Mouse (Mus musculus) bone marrow, adult 2 months (tissue): ENCODE results near the gene Gm11037. TPM values are rescaled to one million over a fixed set of nuclear protein-coding genes. Genes with fewer than 3 reads are reported as not detected.
"Not testable (repeated sequence)": the region's sequence is repeated elsewhere in the genome, so short reads cannot be mapped to it uniquely, and the experiment has no call there.

ENCODE experiments used
- H3K27ac ChIP-seq: fragments of 200-500 bp; 2 replicates; pipeline ENCODE4 v1.5.1; 2012; ENCODE audit warnings: low read depth, mild to moderate bottlenecking, control low read depth, inconsistent platforms, low read length; ENCODE audit not compliant: control insufficient read depth, poor library complexity, insufficient read depth
- H3K4me1 ChIP-seq: fragments of 200-500 bp; 2 replicates; pipeline ENCODE4 v1.6.1; 2011; ENCODE audit warnings: low read length; ENCODE audit not compliant: control insufficient read depth, insufficient read depth
- H3K4me3 ChIP-seq: fragments of 200-500 bp; replicated peaks from 2 replicates; pipeline ENCODE3; 2011; ENCODE audit warnings: mild to moderate bottlenecking, low read depth, low read length, control low read depth; ENCODE audit not compliant: control insufficient read depth
- CTCF ChIP-seq: fragments of 200-500 bp; IDR thresholded peaks from 2 replicates; pipeline ENCODE4 v1.5.1; 2011; ENCODE audit warnings: low read length, control low read depth; ENCODE audit not compliant: control insufficient read depth, insufficient read depth
- POLR2A ChIP-seq: fragments of 200-500 bp; IDR thresholded peaks from 2 replicates; pipeline ENCODE4 v1.6.1; 2011; ENCODE audit warnings: low read depth, mild to moderate bottlenecking, control low read depth, low read length, borderline replicate concordance; ENCODE audit not compliant: control insufficient read depth
- WGBS: fragments of 180-500 bp; shearing (Covaris S2); methylation state at CpG from one replicate; pipeline ENCODE4 v1.1.7; 2018; 5-methylcytosine and 5-hydroxymethylcytosine counted together
- polyA plus RNA-seq: library from polyadenylated mRNA; stranded (reverse); fragments of >200 nt; gene quantifications from 2 replicates; pipeline ENCODE4 v1.2.4, GENCODE M21; 2011; ENCODE audit warnings: low replicate concordance; ENCODE audit not compliant: missing spikeins, insufficient read depth, insufficient read length

The Gm11037 gene
- polyA plus RNA-seq, 1 experiment, result not detected

- 6% methylated on average over 9 of the region's 9 CpGs for WGBS
- TF ChIP-seq POLR2A (no peak), CTCF (no peak)
- H3K27ac ChIP-seq, result no peak overlapping the region
- H3K4me1 ChIP-seq, result peaks cover 2% of the 10 kb centered on the region; the same call in 1 of the 2 replicates
- no peak overlapping the region for H3K4me3 ChIP-seq
Measured at GRCm38 (mm10) chr2:131096101-131096795, 37.0 kb upstream of the Gm11037 start.

GRCm38 (mm10) chr2:131097087-131097486, 36.2 kb upstream of the Gm11037 start:
- H3K4me1 ChIP-seq, result peaks cover 2% of the 10 kb centered on the region; the same call in 1 of the 2 replicates
- WGBS, result 61% methylated on average over 4 of the region's 4 CpGs
- no peak overlapping the region for H3K27ac ChIP-seq
- H3K4me3 ChIP-seq, result no peak overlapping the region
- TF ChIP-seq POLR2A (no peak), CTCF (no peak)

DNA sequence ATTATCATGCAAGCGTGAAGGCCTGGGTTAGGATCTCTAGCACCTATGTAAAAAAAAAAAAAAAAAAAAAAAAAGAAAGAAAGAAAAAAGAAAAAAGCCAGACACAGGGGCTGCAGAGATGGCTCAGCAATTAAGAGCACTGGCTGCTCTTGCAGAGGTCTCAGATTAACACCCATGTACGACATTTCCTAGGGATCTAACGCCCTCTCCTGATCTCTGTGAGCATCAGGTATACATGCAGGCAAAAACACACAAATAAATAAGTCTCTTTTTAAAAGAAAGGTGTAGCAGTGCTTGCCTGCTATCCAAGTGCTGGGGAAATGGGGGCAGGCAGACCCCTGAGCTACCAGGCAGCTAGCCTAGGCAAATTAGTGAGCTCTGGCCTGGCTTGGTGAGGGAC, 31.8 kb upstream of the Gm11037 start:
- Histone ChIP-seq H3K4me1 (peaks cover 2% of the 10 kb centered on the region; the same call in 1 of the 2 replicates), H3K4me3 (no peak overlapping the region), H3K27ac (no peak overlapping the region)
- WGBS, result 50% methylated on average over 3 of the region's 3 CpGs
- no peak for TF ChIP-seq POLR2A
- no peak for TF ChIP-seq CTCF

DNA sequence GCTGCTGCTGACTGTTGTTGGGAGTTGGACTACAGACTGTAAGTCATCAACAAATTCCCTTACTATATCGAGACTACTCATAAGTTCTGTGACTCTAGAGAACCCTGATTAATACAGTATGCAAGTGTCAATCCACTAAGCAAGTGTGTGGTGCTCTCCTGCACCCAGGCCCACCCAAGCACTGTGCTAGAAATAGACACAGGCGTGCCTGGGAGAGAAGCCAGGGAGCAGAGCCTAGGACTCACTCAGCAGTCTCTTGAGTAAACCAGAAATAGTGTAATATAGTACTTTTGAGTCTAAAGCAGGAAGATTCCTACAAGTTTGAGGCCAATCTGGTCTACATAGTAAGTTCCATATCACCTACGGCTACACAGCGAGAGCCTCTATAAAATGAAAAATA, 29.3 kb upstream of the Gm11037 start:
- Histone ChIP-seq H3K27ac (no peak overlapping the region), H3K4me3 (no peak overlapping the region), H3K4me1 (no peaks in the 10 kb centered on the region)
- 89% methylated on average over 4 of the region's 4 CpGs for WGBS
- TF ChIP-seq CTCF (no peak), POLR2A (no peak)

- H3K4me1 ChIP-seq, H3K4me3 ChIP-seq, H3K27ac ChIP-seq: not testable (repeated sequence)
- 80% methylated on average over 4 of the region's 4 CpGs for WGBS
Measured at GRCm38 (mm10) chr2:131105061-131105460, 28.2 kb upstream of the Gm11037 start.

DNA sequence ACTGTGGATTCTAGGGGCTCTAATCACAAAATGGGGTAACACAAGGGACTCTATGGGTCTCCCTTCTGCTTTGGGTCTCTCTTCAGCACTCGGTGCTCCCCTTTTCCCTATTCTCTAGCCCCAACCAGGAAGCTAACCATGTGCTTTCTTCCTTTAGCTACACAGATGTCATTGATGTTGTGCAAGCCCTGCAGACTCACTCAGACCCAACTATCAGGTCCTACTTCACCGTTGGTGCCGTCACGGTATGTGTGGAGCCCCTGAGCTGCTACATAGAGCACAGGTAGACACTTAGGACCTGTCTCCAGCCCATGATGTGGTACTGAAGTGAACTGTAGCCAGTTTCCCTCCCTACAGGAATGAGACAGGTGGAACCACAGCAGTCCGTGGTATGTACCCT, 27.3 kb upstream of the Gm11037 start:
- TF ChIP-seq POLR2A (no peak), CTCF (no peak)
- no peaks in the 10 kb centered on the region for H3K4me1 ChIP-seq
- no peak overlapping the region for H3K4me3 ChIP-seq
- 62% methylated on average over 5 of the region's 5 CpGs for WGBS
- H3K27ac ChIP-seq, result no peak overlapping the region

GRCm38 (mm10) chr2:131118968-131119574, 14.2 kb upstream of the Gm11037 start:
- Histone ChIP-seq H3K4me1 (no peaks in the 10 kb centered on the region), H3K4me3 (no peak overlapping the region), H3K27ac (no peak overlapping the region)
- WGBS, result 84% methylated on average over 2 of the region's 2 CpGs
- TF ChIP-seq POLR2A, result no peak
- no peak for TF ChIP-seq CTCF

DNA sequence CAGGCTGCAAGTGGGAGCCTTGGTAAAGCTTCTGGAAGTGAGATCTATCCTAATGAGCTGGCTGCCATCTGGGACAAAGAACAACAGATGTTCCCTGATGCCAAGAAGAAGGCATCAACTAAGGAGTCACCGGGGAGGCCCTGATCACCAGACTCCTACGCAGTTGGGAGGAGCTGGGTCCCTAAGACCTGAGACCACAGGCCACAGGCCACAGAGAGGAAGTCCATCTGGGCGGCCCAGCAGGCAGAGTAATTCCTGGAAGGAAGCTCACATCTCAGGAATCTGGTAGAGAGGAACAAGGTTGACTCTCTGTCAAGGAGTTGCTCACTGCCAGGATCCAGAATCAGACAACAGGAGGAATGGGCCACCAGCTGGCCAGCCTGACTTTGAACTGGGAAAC, 9.1 kb upstream of the Gm11037 start:
- Histone ChIP-seq H3K4me1 (0 out of 2 replicates have a peak, but pooled peaks cover 1% of the 10 kb centered on the region), H3K27ac (no peak overlapping the region), H3K4me3 (no peak overlapping the region)
- 12% methylated on average over 3 of the region's 3 CpGs for WGBS
- no peak for TF ChIP-seq POLR2A
- no peak for TF ChIP-seq CTCF
